Mouse (Mus musculus): ENCODE measurements around the gene Iqgap2. TPM values are rescaled to one million over a fixed set of nuclear protein-coding genes. Genes with fewer than 3 reads are reported as not detected.

The Iqgap2 gene
- total and polyA plus RNA-seq, 2 experiments from 2014 or later, result 2.1 to 6.0 TPM

DNA sequence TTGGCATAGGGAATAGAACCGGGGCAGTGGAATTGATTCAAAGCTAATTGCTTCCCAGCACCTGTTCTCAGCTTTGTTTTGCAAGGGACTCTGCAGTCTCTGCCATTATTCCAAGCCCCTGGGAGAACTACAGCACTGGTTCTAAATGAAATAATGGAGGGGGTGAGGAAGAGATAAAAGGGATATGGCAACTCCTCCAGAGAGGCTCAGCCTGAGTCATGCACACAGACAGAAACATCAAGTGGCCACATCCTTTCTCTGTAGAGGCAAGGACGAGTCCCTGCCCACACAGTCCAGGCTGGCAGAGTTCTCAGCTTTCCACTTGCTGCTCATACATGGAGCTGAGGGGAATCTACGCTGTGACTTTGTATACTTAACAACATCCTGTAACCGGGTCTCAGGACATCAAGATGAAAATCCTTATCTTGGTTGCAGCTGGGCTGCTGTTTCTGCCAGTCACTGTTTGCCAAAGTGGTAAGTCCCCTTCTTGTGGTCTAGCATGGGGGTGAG is 195.0 kb downstream of the Iqgap2 start, which contains the start of gene F2rl2:
TSS of gene F2rl2 (plus strand) at position 200 of the 510 bp plus-strand sequence.
- no peak for TF ChIP-seq CTCF (IDR thresholded peaks at IDR 0.05; ENCODE audit: low read depth)
- WGBS, result 37% methylated on average over 4 of the region's 4 CpGs
- no peaks in the 10 kb centered on the region for H3K36me3 ChIP-seq (ENCODE audit: insufficient read depth)
- no peaks in the 10 kb centered on the region for H3K9me3 ChIP-seq (ENCODE audit: low read length)
- H3K27me3 ChIP-seq (ENCODE audit: insufficient read depth, low read length), result no peaks in the 10 kb centered on the region
- ATAC-seq (peak; percentile 66), DNase-seq (peak; percentile 31)
- no peak within 1 kb of the TSS for H3K9ac ChIP-seq
- no peak within 1 kb of the TSS for H3K4me3 ChIP-seq (ENCODE audit: low read depth, low read length)
- no peaks in the 10 kb centered on the region for H3K4me1 ChIP-seq (ENCODE audit: insufficient read depth)
- H3K27ac ChIP-seq (ENCODE audit: low read depth, low read length), result no peak within 1 kb of the TSS
- H3K4me2 ChIP-seq (ENCODE audit: low read depth), result no peak within 1 kb of the TSS

DNA sequence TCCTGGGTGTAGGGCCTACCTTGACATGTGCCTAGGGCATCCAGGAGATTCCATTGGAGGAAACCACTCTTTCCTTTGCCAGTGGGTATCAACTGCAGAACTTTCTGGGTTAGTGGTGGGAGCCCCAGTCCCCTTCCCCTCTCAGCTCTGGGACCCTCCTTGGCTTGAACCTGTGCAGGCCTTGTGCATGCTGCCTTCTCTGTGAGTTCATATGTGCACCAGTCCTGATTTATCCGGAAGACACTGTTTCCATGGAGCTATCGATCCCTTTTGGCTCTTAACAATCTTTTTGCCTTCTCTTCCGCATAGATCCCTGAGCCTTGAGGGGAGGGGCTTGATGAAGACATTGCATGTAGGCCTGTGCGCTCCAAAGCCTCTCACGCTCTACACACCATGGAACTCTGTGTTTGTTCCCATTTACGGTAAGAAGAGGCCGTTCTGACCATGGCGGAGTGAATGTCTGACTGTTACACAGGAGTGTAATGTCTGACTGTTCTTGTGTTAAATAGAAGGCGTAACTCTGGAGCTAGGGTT is 195.5 kb downstream of the Iqgap2 start:
- no peak for DNase-seq

DNA sequence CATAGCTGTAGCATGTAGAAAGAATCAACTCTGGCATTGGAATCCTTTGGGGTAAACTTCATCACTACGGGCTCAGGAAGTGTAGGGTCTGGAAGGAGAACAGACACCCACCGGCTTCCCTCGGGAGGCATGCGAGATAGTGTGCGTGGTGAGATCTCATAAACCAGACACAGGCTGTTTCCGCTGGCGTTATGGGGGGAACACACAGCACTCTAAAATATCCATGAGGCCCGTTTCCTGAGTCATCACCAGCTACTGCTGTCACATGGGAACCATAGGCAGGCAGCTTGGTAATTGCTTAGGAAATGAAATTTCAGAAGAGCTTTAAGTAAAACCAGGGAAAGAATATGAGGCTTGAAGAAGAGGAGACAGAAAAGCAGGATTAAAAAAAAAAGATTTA is 199.5 kb downstream of the Iqgap2 start:
- no peaks in the 10 kb centered on the region for H3K27me3 ChIP-seq (ENCODE audit: insufficient read depth, low read length)
- H3K9me3 ChIP-seq (ENCODE audit: low read length), result no peaks in the 10 kb centered on the region
- H3K9ac ChIP-seq, result no peak overlapping the region
- TF ChIP-seq CTCF (IDR thresholded peaks at IDR 0.05; ENCODE audit: low read depth), result no peak
- H3K4me2 ChIP-seq (ENCODE audit: low read depth), result no peak overlapping the region
- H3K4me3 ChIP-seq (ENCODE audit: low read depth, low read length), result no peak overlapping the region
- ATAC-seq (no peak), DNase-seq (no peak)
- no peaks in the 10 kb centered on the region for H3K4me1 ChIP-seq (ENCODE audit: insufficient read depth)
- H3K36me3 ChIP-seq (ENCODE audit: insufficient read depth), result no peaks in the 10 kb centered on the region
- WGBS, result 90% methylated on average over 8 of the region's 8 CpGs
- no peak overlapping the region for H3K27ac ChIP-seq (ENCODE audit: low read depth, low read length)

More for the DNA sequence above, 195.5 kb downstream of the Iqgap2 start:
- ATAC-seq, result peak; percentile 55
- H3K9ac ChIP-seq, result no peak overlapping the region
- no peak overlapping the region for H3K4me2 ChIP-seq (ENCODE audit: low read depth)
- TF ChIP-seq CTCF (IDR thresholded peaks at IDR 0.05; ENCODE audit: low read depth), result no peak
- no peaks in the 10 kb centered on the region for H3K27me3 ChIP-seq (ENCODE audit: insufficient read depth, low read length)
- H3K27ac ChIP-seq (ENCODE audit: low read depth, low read length), result no peak overlapping the region
- no peaks in the 10 kb centered on the region for H3K9me3 ChIP-seq (ENCODE audit: low read length)
- H3K4me1 ChIP-seq (ENCODE audit: insufficient read depth), result no peaks in the 10 kb centered on the region
- WGBS, result 53% methylated on average over 9 of the region's 9 CpGs
- H3K4me3 ChIP-seq (ENCODE audit: low read depth, low read length), result no peak overlapping the region
- H3K36me3 ChIP-seq (ENCODE audit: insufficient read depth), result no peaks in the 10 kb centered on the region

DNA sequence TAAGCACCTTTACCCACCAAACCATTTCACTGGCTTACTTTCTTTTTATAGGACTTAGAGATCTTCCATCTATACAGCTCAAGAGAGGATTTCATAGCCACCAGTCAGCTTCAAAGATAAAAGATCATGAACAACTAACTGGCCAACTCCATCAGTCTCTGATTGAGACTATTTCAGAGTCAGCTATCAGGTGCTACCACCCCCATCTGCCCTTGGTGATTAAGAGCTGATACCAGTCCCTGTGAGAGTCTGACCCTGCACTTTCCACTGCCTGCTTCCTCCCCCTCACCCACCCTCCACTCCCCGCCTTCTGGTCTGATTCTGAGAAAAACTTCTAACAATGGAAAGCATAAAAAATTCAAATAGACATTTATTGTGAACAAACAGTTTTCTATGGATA is 203.1 kb downstream of the Iqgap2 start:
- Histone ChIP-seq H3K9ac (no peak overlapping the region), H3K27me3 (ENCODE audit: insufficient read depth, low read length) (no peaks in the 10 kb centered on the region), H3K4me3 (ENCODE audit: low read depth, low read length) (no peak overlapping the region), H3K4me2 (ENCODE audit: low read depth) (no peak overlapping the region), H3K36me3 (ENCODE audit: insufficient read depth) (no peaks in the 10 kb centered on the region), H3K27ac (ENCODE audit: low read depth, low read length) (no peak overlapping the region), H3K9me3 (ENCODE audit: low read length) (no peaks in the 10 kb centered on the region), H3K4me1 (ENCODE audit: insufficient read depth) (no peaks in the 10 kb centered on the region)
- DNase-seq, result no peak
- no peak for ATAC-seq
- no peak for TF ChIP-seq CTCF (IDR thresholded peaks at IDR 0.05; ENCODE audit: low read depth)
- WGBS, result 87% methylated on average over 1 of the region's 1 CpGs

DNA sequence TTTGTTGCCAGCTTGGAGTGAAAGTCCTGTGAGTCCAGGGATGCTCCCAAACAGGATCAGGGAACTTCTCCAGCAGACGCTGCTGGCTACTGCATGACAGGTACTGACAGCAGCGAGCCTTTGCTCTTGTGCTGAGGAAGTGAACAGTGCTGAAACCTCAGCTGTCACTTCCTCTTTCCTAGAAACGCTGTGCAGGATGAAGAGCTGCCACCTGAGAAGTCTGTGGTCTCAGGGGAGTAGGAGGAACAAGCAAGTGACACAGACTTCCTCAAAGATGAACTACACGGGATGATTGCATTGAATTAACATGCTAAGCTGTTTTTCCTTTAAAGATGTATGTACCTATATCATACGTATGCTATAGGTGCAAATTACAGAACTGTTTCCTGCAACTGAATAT is 206.0 kb downstream of the Iqgap2 start:
- Histone ChIP-seq H3K4me1 (ENCODE audit: insufficient read depth) (no peaks in the 10 kb centered on the region), H3K9me3 (ENCODE audit: low read length) (no peaks in the 10 kb centered on the region), H3K27ac (ENCODE audit: low read depth, low read length) (no peak overlapping the region), H3K4me3 (ENCODE audit: low read depth, low read length) (no peak overlapping the region), H3K36me3 (ENCODE audit: insufficient read depth) (no peaks in the 10 kb centered on the region), H3K9ac (no peak overlapping the region), H3K27me3 (ENCODE audit: insufficient read depth, low read length) (no peaks in the 10 kb centered on the region), H3K4me2 (ENCODE audit: low read depth) (no peak overlapping the region)
- ATAC-seq (no peak), DNase-seq (no peak)
- TF ChIP-seq CTCF (IDR thresholded peaks at IDR 0.05; ENCODE audit: low read depth), result no peak
- WGBS, result 87% methylated on average over 5 of the region's 5 CpGs

DNA sequence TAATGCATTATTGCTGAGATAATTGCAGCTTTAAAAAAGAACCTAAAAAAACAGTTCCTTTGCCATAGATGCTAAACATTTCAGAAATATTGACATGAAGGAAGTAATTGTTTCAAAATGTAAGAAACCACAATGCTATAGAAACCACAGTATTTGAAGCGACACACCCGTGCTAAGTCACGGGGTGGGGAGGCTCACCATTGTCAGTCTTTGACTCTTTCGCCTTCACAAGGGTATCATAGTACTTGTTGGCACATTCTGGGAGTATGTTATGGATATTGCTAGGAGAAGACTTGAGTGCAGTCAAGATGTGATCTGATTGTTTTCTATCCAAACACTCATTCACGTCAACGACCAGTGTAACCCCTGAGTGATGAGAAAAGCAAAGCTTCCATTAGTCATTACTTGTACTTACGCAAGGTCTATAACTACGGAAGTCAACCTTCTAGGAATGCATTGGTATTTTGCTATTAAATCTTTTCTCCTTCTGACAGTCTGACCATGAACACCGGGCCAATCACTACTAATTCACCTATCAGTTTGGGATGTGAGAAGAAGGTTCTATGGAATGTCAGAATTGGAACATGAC is 207.0 kb downstream of the Iqgap2 start:
- Histone ChIP-seq H3K4me3 (ENCODE audit: low read depth, low read length) (no peak overlapping the region), H3K9me3 (ENCODE audit: low read length) (no peaks in the 10 kb centered on the region), H3K36me3 (ENCODE audit: insufficient read depth) (no peaks in the 10 kb centered on the region), H3K4me1 (ENCODE audit: insufficient read depth) (no peaks in the 10 kb centered on the region), H3K4me2 (ENCODE audit: low read depth) (no peak overlapping the region), H3K9ac (no peak overlapping the region), H3K27me3 (ENCODE audit: insufficient read depth, low read length) (no peaks in the 10 kb centered on the region), H3K27ac (ENCODE audit: low read depth, low read length) (no peak overlapping the region)
- no peak for ATAC-seq
- 95% methylated on average over 9 of the region's 9 CpGs for WGBS
- no peak for DNase-seq
- TF ChIP-seq CTCF (IDR thresholded peaks at IDR 0.05; ENCODE audit: low read depth), result no peak

DNA sequence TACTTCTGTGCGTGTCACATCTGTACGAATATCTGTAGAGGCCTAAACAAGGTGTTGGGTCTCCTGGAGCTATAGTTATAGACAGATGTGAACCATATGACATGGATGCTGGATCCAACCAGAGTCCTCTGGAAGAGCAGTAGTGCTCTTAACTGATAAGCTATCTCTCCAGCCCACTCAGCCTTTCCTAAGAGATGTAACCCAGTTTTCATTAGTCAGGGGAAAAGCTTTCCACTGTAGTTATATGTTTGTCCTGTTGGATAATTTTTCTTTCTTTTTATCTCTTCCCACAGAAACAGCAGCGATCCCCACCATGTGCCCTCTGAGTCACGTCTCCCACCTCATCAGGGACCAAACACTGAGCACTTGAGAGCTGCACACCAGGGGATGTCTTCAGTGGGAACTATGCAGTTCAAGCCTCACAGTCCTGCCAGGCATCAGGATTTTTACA is 212.2 kb downstream of the Iqgap2 start:
- H3K36me3 ChIP-seq (ENCODE audit: insufficient read depth), result no peaks in the 10 kb centered on the region

More for the DNA sequence above, 212.2 kb downstream of the Iqgap2 start:
- Histone ChIP-seq H3K9ac (no peak overlapping the region), H3K4me3 (ENCODE audit: low read depth, low read length) (no peak overlapping the region), H3K4me2 (ENCODE audit: low read depth) (no peak overlapping the region), H3K9me3 (ENCODE audit: low read length) (no peaks in the 10 kb centered on the region), H3K27me3 (ENCODE audit: insufficient read depth, low read length) (no peaks in the 10 kb centered on the region), H3K4me1 (ENCODE audit: insufficient read depth) (no peaks in the 10 kb centered on the region), H3K27ac (ENCODE audit: low read depth, low read length) (no peak overlapping the region)
- ATAC-seq (no peak), DNase-seq (no peak)
- TF ChIP-seq CTCF (IDR thresholded peaks at IDR 0.05; ENCODE audit: low read depth), result no peak
- 92% methylated on average over 4 of the region's 4 CpGs for WGBS

All from forebrain, postnatal 0 days (tissue).